Mouse (Mus musculus) heart, adult 9 months (tissue): ENCODE data around the gene Ccdc194.

Experiments
- DNase-seq, 2 experiments: peaks; one replicate each; pipeline ENCODE4 v3.0.0; 2022; ENCODE audit warnings: low spot score in 2 of 2

Ccdc194 gene

DNA sequence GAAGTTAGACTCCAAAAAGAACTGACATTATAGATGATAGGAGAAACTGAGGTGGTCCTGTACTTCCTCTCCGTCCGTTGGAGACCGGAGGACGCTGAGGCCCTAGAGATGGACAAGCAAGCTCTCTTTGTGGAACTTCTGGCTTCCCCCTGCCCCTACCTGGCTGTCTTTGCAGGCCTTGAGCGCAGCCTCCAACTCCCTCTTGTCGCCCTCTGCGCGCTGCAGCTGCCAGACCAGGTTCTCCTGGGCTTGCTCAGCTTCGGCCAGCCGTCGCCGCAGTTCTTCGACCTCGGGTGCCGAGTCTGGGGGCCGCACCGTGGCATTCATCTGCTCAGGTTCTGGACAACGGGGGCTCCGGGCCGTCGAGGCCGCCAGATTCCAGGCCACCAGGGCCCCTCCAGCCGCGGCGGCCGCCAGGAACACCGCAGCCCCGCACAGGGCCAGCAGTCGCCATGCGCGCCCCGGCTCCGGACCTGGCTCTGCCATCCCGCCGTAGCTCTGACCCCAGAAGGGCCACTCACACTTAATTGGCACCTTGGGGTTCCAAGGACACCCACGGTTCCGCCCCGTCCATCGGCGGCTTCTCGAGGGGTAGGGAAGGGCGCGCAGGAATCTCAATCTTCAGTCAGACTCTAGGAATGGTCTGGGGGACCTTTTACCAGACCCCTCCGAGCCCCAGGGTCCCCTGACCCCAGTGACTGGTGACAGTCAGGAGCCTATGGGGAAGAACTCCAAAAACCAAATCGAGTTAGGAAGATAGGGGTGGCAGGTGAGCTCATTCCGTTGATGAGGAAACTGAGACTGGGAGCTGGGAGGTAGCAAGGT is at the start of gene Ccdc194:
Ccdc194 (minus strand) TSS at position 486 of the 825 bp plus-strand sequence.
- DNase-seq, result no peak

DNA sequence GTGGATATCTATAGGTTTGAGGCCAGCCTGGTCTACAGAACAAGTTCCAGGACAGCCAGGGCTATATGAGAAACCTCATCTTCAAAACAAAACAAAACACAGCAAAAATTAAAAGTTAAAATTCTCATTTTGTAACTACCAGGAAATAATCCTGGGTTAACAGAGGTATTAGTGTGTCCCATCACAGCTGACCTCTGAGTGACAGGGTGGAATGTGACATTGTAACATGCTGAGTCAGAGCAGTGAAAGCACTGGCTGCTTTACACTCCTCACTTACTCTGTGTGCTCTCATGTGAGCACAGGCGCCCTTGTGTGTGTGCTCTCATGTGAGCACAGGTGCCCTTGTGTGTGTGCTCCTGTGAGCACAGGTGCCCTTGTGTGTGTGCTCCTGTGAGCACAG is 49.5 kb upstream of the Ccdc194 start:
- no peak for DNase-seq

DNA sequence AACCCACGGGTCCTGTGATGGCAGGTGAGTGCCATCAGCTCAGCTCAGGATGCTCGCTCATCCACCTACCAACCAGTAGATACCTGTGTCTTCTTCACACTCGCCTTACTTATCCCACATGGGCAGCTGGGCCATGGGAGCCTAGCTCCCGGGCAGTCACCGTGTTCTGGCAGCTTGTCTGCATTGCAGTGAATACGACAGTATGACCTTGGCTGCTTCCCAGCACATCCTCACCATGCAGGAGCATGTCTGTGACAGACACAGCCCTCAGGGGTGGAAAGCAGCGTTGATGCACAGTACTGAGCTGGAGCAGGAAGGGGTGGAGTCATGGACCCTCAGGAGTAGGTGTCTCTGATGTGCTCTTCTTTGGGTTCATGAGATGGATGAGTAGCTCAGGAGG is 48.9 kb upstream of the Ccdc194 start:
- DNase-seq, result no peak

GRCm38 (mm10) chr8:71572847-71573633 is 47.5 kb upstream of the Ccdc194 start:
- peak; percentile 69 to 81 for DNase-seq

DNA sequence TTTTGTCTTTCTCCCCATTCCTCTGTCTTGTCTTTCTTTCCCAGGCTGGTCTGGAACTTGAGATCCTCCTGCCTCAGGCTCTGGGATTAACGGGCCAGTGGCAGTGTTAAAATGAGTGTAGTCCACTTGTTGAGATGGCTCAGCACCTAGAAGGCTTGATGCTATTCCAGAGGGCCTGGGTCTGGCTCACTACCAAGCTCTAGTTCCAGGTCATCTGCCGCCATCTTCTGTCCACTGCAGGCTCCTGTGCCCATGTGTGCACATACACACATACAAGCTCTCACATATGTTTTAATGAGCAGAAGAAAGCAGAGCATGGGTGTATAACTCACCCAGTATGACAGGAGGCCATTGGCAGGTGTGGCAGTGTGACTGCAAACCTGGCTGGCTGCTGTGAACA is 46.6 kb upstream of the Ccdc194 start:
- DNase-seq, result no peak

DNA sequence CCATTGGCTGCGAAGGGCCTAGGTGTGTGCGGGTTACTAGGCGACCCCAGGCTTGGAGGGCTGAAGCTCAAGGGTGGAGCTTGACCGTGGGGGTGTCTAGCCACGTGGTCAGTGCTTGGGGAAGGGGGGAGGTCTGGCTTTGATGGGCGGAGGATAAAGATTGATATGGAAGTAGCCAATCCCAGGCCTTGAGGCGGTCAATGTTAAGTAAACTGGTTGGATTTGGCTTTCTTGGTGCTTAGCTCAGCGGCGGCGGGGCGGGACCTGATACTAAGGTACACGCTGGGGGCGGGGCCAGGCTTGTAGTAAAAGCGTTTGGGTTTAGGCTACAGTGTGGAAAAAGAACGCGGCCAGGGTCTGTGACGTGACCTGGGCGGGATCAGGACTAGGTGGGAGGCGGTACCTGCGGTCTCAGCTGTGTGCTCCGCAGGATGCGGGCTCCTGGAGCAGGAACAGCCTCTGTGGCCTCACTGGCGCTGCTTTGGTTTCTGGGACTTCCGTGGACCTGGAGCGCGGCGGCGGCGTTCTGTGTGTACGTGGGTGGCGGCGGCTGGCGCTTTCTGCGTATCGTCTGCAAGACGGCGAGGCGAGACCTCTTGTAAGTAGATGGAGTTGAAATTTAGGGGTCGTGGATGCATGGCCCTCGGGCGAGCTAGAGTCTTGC is 44.9 kb upstream of the Ccdc194 start:
- DNase-seq, result peak; percentile 90 to 92

DNA sequence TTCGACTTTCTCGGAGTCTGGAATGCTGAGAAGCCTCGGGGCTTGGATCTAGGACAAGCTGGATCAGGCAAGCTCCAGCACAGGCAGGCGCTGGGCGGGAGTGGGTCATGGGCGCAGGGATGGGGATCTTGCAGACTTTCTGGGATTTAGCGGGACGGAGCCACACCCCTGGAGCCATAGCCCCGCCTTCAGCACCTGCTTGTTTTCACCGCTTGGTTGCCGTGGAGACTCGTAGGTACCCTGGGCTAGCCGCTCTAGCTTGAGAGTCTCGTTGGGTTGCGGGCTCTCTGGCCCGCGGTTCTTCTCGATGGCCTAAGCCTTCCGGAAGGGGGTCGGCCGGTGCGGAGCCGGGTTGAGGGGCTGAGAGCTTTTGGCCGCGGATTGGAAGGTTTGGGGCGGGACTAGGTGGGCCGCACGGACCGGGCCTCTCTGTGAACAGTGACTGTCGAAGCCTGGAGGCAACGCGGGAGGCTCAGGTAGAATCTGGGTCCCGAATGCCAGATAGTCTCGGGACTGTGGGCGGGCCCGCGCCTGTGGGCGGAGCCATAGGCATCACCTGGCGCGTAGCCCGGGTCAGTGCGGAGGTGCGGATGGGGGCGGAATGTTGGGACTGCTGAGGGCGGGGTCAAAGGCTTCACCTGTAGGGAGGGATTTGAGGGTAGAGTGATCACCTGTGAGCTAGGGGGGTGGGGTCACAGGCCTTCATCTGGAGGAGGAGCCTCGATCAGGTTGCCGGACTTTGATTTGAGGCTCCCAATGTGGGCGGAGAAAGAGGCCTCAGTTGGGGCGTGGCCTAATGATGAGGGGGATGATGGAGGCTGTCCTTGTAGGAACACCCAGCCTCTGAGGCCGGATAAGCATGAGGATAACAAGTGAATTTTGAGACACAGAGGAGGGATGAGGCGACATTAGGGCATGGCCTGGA is 44.1 kb upstream of the Ccdc194 start:
- DNase-seq, result peak; percentile 85 to 89

- DNase-seq, result no peak
Measured at GRCm38 (mm10) chr8:71568941-71569340, 43.4 kb upstream of the Ccdc194 start.

- DNase-seq, result peak; percentile 74 to 84
Measured at GRCm38 (mm10) chr8:71568387-71568937, 43.0 kb upstream of the Ccdc194 start, which contains the start of gene Slc27a1. TSS of gene Slc27a1 (plus strand) at chr8:71568882.

DNA sequence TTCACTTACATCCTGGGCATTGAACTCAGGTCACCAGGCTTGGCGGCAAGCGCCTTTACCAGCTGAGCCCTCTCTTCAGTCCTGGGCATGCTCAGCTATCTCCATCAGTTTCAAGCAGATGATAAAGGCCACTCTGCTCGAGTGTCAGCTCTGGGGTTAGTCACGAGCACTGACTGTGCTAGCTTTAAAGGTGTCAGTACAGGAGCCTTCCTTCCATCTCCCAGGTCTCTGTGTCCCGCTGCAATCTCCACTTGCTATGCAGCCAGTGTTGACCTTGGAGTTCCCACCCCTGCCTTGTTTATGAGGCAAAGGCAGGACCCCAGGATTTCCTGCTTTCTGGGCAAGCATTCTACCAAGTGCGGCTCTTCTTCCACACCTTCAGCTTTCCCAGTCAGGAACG is 42.1 kb upstream of the Ccdc194 start:
- no peak for DNase-seq

DNA sequence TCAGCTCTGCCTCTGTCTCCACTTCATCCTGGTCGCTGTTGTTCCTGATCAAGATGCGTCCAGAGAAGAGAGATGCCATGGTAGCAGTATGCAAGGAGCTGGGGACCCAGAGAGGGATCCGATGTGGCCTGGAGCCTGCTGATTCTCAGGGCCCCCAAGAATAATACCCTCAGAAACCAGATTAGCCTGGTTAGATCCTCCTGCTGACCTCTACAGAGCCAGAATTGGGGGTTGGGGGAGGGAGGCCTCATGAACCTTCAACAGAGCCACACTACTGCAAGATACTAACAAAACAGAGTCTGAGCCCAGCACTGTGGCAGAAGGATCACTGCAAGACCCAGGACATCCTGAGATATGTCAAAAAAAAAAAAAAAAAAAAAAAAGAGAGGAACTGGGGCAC is 41.0 kb upstream of the Ccdc194 start, which contains the start of gene Nxnl1:
Nxnl1 (minus strand) TSS at position 101 of the 400 bp plus-strand sequence.
- DNase-seq, result no peak

GRCm38 (mm10) chr8:71563992-71564391 is 38.5 kb upstream of the Ccdc194 start:
- DNase-seq, result no peak

DNA sequence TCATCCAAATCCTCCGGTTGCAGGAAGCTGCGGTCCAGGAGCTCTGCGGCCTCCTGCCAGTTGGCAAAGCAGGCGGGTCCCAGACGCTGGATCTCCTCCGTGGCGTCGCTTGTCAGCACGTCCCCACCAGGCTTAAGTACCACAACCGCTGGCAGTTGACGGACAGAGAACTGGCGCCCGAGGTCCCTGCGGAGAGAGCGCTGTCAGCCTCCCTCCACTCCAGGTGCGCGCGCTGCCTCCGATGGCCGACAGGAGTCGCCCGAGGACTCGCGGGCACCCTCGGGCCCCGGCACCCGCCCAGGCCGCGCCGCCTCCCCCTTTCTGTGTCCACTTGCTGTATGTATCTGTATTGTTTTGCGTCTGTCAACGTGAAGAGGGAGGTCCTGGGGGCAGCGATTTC is 37.2 kb upstream of the Ccdc194 start:
- peak; percentile 63 to 78 for DNase-seq

- DNase-seq, result peak in 1 of 2 experiments; percentile 44
Measured at GRCm38 (mm10) chr8:71561401-71561800, 35.9 kb upstream of the Ccdc194 start.

DNA sequence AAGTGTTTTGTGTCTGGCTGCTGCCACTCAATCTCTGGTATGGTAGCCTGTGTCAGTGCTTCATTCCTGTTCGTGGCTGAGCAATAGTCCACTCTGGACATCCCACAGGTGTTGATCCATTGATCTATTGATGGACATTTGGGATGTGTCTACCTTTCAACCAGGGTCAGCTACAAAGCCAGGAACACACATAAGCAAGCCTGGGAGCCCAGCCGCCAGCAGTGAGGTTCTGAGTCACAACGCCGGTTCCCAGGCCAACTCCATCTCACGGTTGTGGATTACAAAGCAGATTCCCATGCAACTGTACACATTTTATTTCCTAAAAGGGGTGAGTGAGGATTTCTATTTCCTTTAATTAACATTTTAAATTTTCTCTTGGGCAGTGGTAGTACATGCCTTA is 35.3 kb upstream of the Ccdc194 start:
- DNase-seq, result no peak

GRCm38 (mm10) chr8:71560071-71560470 is 34.6 kb upstream of the Ccdc194 start:
- DNase-seq, result no peak

DNA sequence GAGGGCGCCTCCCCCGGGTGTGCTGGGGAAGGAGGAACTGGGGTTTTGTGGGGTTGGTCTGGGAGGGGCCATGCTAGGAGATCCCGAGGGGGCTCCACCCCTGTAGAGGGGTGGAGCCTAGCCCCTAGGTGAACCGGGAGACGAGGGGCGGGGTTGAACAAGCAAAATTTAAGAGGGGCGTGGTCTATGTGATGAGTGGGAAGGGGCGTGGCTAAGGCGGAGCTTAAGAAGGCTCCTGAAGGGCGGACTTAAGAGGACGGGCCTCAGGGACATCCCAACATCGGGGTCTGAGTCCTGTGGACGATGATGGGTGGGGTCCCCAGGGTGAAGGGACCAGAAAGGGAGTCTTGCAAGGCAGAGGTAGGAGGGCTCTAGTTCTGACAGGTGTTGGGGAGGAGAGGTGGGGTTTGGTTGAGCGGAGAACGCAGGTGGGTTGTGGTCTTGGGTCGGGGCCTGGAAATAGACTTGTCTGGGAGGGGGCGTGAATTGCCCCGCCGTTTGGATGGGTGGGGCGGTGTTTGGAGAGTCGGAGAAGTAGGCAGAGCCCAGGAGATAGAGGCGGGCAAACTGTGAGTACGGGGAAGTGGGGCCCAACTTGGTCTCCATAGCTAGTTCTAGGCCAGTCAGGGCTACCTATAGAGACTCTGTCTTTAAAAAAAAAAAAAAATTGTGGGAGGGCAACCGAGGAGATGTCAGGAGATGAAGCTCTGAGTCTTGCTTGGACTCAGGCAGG is 33.6 kb upstream of the Ccdc194 start:
- peak; percentile 47 to 55 for DNase-seq

DNA sequence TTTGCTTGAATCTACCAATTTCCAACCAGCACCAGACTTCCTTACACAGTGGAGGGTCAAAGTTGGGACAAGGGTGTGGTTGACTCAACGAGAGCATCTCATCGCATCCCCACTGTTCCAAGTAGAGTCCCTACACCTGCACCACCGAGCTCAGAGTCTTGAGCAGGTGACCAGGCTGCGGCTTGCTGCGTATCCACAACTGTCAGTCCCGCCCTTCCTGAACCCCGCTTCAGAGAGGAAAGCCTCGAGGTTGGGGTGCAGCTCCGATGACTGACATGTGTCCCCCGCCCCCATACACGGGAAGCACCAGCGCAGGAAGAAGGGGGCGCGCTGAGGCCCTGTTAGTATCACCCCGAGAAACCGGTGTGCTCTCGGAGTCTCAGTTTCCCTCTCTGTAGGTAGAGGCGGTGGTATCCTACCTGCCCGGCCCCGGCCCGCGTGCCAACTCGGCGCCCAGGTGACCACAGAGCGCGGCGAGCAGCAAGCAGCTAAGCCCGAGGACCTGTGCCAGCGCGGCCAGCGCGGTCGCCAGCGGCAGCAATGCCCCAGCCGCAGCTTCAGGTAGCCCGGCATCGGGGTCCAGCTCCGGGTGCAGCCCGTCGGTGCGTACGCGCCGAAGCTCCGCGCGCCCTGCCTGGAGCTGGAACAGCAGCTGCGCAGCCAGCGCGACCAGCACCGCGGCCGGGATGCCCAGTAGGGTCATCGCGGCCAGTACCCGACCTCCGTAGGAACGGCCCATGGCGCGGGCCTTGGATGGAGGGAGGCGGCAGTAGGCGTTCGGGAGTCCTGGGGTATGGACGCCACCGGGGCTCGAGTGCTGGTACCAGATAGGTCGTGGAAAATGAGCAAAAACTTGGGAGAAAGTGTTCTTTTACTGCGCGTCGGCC is 32.8 kb upstream of the Ccdc194 start, which contains the start of gene Tmem221:
Tmem221 (minus strand) TSS at position 801 of the 887 bp plus-strand sequence.
- DNase-seq, result no peak

DNA sequence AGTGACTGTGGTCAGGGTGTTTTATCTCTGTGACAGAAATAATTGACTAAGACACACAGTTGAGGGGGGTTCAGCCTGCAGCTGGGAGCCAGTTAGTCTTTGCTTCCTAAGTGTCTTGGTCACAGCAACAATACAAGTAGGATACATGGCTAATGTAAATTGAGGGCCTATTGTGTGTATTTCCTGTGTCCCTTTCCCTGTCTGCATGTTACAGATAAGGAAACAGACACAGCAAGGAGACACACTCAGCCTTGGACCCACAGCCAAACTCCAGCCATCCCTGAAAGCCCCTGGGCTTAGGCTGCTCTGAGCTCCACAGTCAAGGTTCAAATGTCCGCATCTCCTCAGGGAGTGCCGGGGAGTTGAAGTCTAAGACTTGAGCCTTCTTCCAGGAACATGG is 29.1 kb upstream of the Ccdc194 start:
- DNase-seq, result no peak
